Mouse (Mus musculus) forebrain, embryonic 15.5 days (tissue): ENCODE measurements around the gene Thada. TPM values are rescaled to one million over a fixed set of nuclear protein-coding genes. Genes with fewer than 3 reads are reported as not detected.
A peak's percentile ranks its signal among the peaks of the same experiment; 100 is the strongest.

ENCODE experiments used
- ATAC-seq: fragments of 200-750 bp; cut with Nextera tagmentation; replicated peaks from 2 replicates; pipeline ENCODE4 v1.8.0; 2017; ENCODE audit warnings: mild to moderate bottlenecking, moderate TSS enrichment, moderate library complexity
- H3K27ac ChIP-seq: fragments of 300-500 bp; sonication (generic); replicated peaks from 2 replicates; pipeline ENCODE4 v1.5.1; 2015; ENCODE audit warnings: mild to moderate bottlenecking, inconsistent platforms
- H3K27me3 ChIP-seq: fragments of 300-500 bp; sonication (generic); 2 replicates; pipeline ENCODE4 v1.6.1; 2015; ENCODE audit warnings: inconsistent platforms
- H3K36me3 ChIP-seq: fragments of 300-500 bp; sonication (generic); 2 replicates; pipeline ENCODE4 v1.6.1; 2015; ENCODE audit warnings: mild to moderate bottlenecking, inconsistent platforms
- H3K4me1 ChIP-seq: fragments of 300-500 bp; sonication (generic); 2 replicates; pipeline ENCODE4 v1.6.1; 2015; ENCODE audit warnings: inconsistent platforms
- H3K4me2 ChIP-seq: fragments of 300-500 bp; sonication (generic); replicated peaks from 2 replicates; pipeline ENCODE4 v1.6.1; 2015; ENCODE audit warnings: mild to moderate bottlenecking, inconsistent platforms
- H3K4me3 ChIP-seq: fragments of 300-500 bp; sonication (generic); 2 replicates; pipeline ENCODE4 v1.5.1; 2015; ENCODE audit warnings: mild to moderate bottlenecking, inconsistent platforms
- H3K9ac ChIP-seq: fragments of 300-500 bp; sonication (generic); replicated peaks from 2 replicates; pipeline ENCODE4 v1.6.1; 2015; ENCODE audit warnings: mild to moderate bottlenecking, inconsistent platforms
- H3K9me3 ChIP-seq: fragments of 300-500 bp; sonication (generic); 2 replicates; pipeline ENCODE4 v1.6.1; 2016; ENCODE audit warnings: inconsistent platforms
- WGBS: fragments of 180-500 bp; shearing (Covaris S2); methylation state at CpG from one replicate; pipeline ENCODE4 v1.1.7; 2015; ENCODE audit warnings: mixed read lengths; 5-methylcytosine and 5-hydroxymethylcytosine counted together
- polyA plus RNA-seq: library from polyadenylated mRNA; unstranded; fragments of >200 nt; fragmentation: Nextera tagmentation; extraction: Ambion mirVana; gene quantifications from 2 replicates; pipeline ENCODE4 v1.2.1, GENCODE M21; 2015

Thada gene
- polyA plus RNA-seq, 1 experiment from 2014 or later = 6.0 TPM

GRCm38 (mm10) chr17:84390026-84390425 lies 76.0 kb downstream of the Thada start:
- no peaks in the 10 kb centered on the region for H3K4me1 ChIP-seq
- no peak overlapping the region for H3K9ac ChIP-seq
- no peak overlapping the region for H3K4me2 ChIP-seq
- H3K36me3 ChIP-seq = peaks cover 14% of the 10 kb centered on the region; the same call in 1 of the 2 replicates
- no peak for ATAC-seq
- no peak overlapping the region for H3K27ac ChIP-seq
- no peak overlapping the region for H3K4me3 ChIP-seq
- H3K27me3 ChIP-seq = no peaks in the 10 kb centered on the region
- H3K9me3 ChIP-seq = no peaks in the 10 kb centered on the region
- 75% methylated on average over 2 of the region's 2 CpGs for whole genome bisulfite sequencing

GRCm38 (mm10) chr17:84386176-84386575 lies 79.8 kb downstream of the Thada start:
- Histone ChIP-seq H3K27ac (no peak overlapping the region), H3K9me3 (no peaks in the 10 kb centered on the region), H3K4me3 (no peak overlapping the region), H3K36me3 (peaks cover 23% of the 10 kb centered on the region; the same call in 1 of the 2 replicates), H3K4me2 (no peak overlapping the region), H3K27me3 (no peaks in the 10 kb centered on the region), H3K9ac (no peak overlapping the region), H3K4me1 (no peaks in the 10 kb centered on the region)
- ATAC-seq = no peak
- 85% methylated on average over 4 of the region's 4 CpGs for WGBS

GRCm38 (mm10) chr17:84385696-84386095 lies 80.3 kb downstream of the Thada start:
- peaks cover 26% of the 10 kb centered on the region; the same call in 1 of the 2 replicates for H3K36me3 ChIP-seq
- WGBS = 85% methylated on average over 6 of the region's 6 CpGs

GRCm38 (mm10) chr17:84384661-84385060 lies 81.3 kb downstream of the Thada start:
- no peak for ATAC-seq
- Histone ChIP-seq H3K4me3 (no peak overlapping the region), H3K9ac (no peak overlapping the region), H3K9me3 (no peaks in the 10 kb centered on the region), H3K27ac (no peak overlapping the region), H3K27me3 (no peaks in the 10 kb centered on the region), H3K4me1 (no peaks in the 10 kb centered on the region), H3K36me3 (peaks cover 26% of the 10 kb centered on the region; the same call in 1 of the 2 replicates), H3K4me2 (no peak overlapping the region)

More at GRCm38 (mm10) chr17:84385696-84386095, 80.3 kb downstream of the Thada start:
- no peak overlapping the region for H3K27ac ChIP-seq
- no peaks in the 10 kb centered on the region for H3K27me3 ChIP-seq
- H3K4me3 ChIP-seq = no peak overlapping the region
- no peak overlapping the region for H3K4me2 ChIP-seq
- no peak overlapping the region for H3K9ac ChIP-seq
- no peaks in the 10 kb centered on the region for H3K9me3 ChIP-seq
- ATAC-seq = 0 out of 2 replicates have a peak, but pooled peaks have one; percentile 55
- no peaks in the 10 kb centered on the region for H3K4me1 ChIP-seq

GRCm38 (mm10) chr17:84380340-84380739 lies 85.7 kb downstream of the Thada start:
- Histone ChIP-seq H3K4me3 (no peak overlapping the region), H3K9me3 (no peaks in the 10 kb centered on the region), H3K4me2 (no peak overlapping the region), H3K36me3 (peaks cover 21% of the 10 kb centered on the region; the same call in 1 of the 2 replicates), H3K9ac (no peak overlapping the region), H3K4me1 (no peaks in the 10 kb centered on the region), H3K27ac (no peak overlapping the region), H3K27me3 (no peaks in the 10 kb centered on the region)
- WGBS = 93% methylated on average over 9 of the region's 9 CpGs
- no peak for ATAC-seq

GRCm38 (mm10) chr17:84376882-84377281 lies 89.1 kb downstream of the Thada start:
- ATAC-seq = no peak
- peaks cover under 1% of the 10 kb centered on the region; the same call in 1 of the 2 replicates for H3K4me1 ChIP-seq
- 93% methylated on average over 4 of the region's 4 CpGs for WGBS
- no peak overlapping the region for H3K4me3 ChIP-seq
- H3K36me3 ChIP-seq = peaks cover 7% of the 10 kb centered on the region; the same call in 1 of the 2 replicates
- no peaks in the 10 kb centered on the region for H3K27me3 ChIP-seq
- H3K27ac ChIP-seq = no peak overlapping the region
- H3K9ac ChIP-seq = no peak overlapping the region
- no peak overlapping the region for H3K4me2 ChIP-seq
- H3K9me3 ChIP-seq = no peaks in the 10 kb centered on the region

GRCm38 (mm10) chr17:84372411-84373045 lies 93.5 kb downstream of the Thada start:
- H3K36me3 ChIP-seq = no peaks in the 10 kb centered on the region
- H3K4me2 ChIP-seq = no peak overlapping the region
- no peak overlapping the region for H3K27ac ChIP-seq
- H3K4me1 ChIP-seq = peaks cover 24% of the 10 kb centered on the region
- no peak overlapping the region for H3K4me3 ChIP-seq
- 77% methylated on average over 6 of the region's 6 CpGs for WGBS
- no peaks in the 10 kb centered on the region for H3K27me3 ChIP-seq
- H3K9ac ChIP-seq = no peak overlapping the region
- H3K9me3 ChIP-seq = no peaks in the 10 kb centered on the region
- ATAC-seq = no peak

GRCm38 (mm10) chr17:84370385-84370784 lies 95.6 kb downstream of the Thada start:
- ATAC-seq = no peak
- H3K36me3 ChIP-seq = no peaks in the 10 kb centered on the region

GRCm38 (mm10) chr17:84369769-84370168 lies 96.2 kb downstream of the Thada start:
- no peak overlapping the region for H3K4me3 ChIP-seq
- no peak overlapping the region for H3K9ac ChIP-seq
- H3K27me3 ChIP-seq = no peaks in the 10 kb centered on the region
- no peak overlapping the region for H3K27ac ChIP-seq
- H3K9me3 ChIP-seq = no peaks in the 10 kb centered on the region
- H3K36me3 ChIP-seq = no peaks in the 10 kb centered on the region
- H3K4me2 ChIP-seq = no peak overlapping the region
- ATAC-seq = no peak
- 86% methylated on average over 3 of the region's 3 CpGs for WGBS
- peaks cover 45% of the 10 kb centered on the region for H3K4me1 ChIP-seq

More at GRCm38 (mm10) chr17:84370385-84370784, 95.6 kb downstream of the Thada start:
- Histone ChIP-seq H3K27ac (no peak overlapping the region), H3K4me1 (peaks cover 39% of the 10 kb centered on the region), H3K9me3 (no peaks in the 10 kb centered on the region), H3K27me3 (no peaks in the 10 kb centered on the region), H3K9ac (no peak overlapping the region), H3K4me3 (no peak overlapping the region), H3K4me2 (no peak overlapping the region)
- WGBS = 72% methylated on average over 5 of the region's 5 CpGs

GRCm38 (mm10) chr17:84368213-84369014 lies 97.6 kb downstream of the Thada start:
- Histone ChIP-seq H3K4me1 (peaks cover 58% of the 10 kb centered on the region), H3K27ac (peak overlapping the region; percentile 47; the same call in 1 of the 2 replicates), H3K4me2 (no peak overlapping the region), H3K9me3 (no peaks in the 10 kb centered on the region), H3K27me3 (no peaks in the 10 kb centered on the region), H3K9ac (no peak overlapping the region), H3K36me3 (no peaks in the 10 kb centered on the region), H3K4me3 (no peak overlapping the region)
- 71% methylated on average over 11 of the region's 11 CpGs for WGBS
- ATAC-seq = no peak

GRCm38 (mm10) chr17:84367663-84368062 lies 98.3 kb downstream of the Thada start:
- no peak overlapping the region for H3K9ac ChIP-seq
- WGBS = 33% methylated on average over 3 of the region's 3 CpGs
- no peaks in the 10 kb centered on the region for H3K9me3 ChIP-seq
- no peaks in the 10 kb centered on the region for H3K27me3 ChIP-seq
- no peak overlapping the region for H3K4me2 ChIP-seq
- ATAC-seq = no peak
- no peaks in the 10 kb centered on the region for H3K36me3 ChIP-seq
- peaks cover 65% of the 10 kb centered on the region for H3K4me1 ChIP-seq
- peak overlapping the region; percentile 47 for H3K27ac ChIP-seq
- no peak overlapping the region for H3K4me3 ChIP-seq

GRCm38 (mm10) chr17:84365791-84366301 lies 100.2 kb downstream of the Thada start:
- ATAC-seq = peak; percentile 57
- Histone ChIP-seq H3K4me3 (no peak overlapping the region), H3K27me3 (no peaks in the 10 kb centered on the region), H3K9me3 (no peaks in the 10 kb centered on the region), H3K27ac (peak overlapping the region; percentile 78), H3K36me3 (no peaks in the 10 kb centered on the region), H3K9ac (no peak overlapping the region), H3K4me1 (peaks cover 65% of the 10 kb centered on the region), H3K4me2 (no peak overlapping the region)
- 8% methylated on average over 6 of the region's 6 CpGs for WGBS
